Mouse (Mus musculus) spleen, adult 2 months (tissue): ENCODE measurements around the gene Cep250.

Experiments used
- CTCF ChIP-seq: fragments of 200-500 bp; IDR thresholded peaks from 2 replicates; pipeline ENCODE4 v1.5.1; 2011; ENCODE audit warnings: mild to moderate bottlenecking, inconsistent platforms; ENCODE audit not compliant: insufficient read depth, insufficient read length, insufficient replicate concordance; ENCODE audit errors: extremely low read depth
- POLR2A ChIP-seq: fragments of 200-500 bp; IDR thresholded peaks from 2 replicates; pipeline ENCODE4 v1.6.1; 2011; ENCODE audit warnings: low read depth, low read length, inconsistent platforms

- no peak for TF ChIP-seq CTCF
- no peak for TF ChIP-seq POLR2A
Measured at GRCm38 (mm10) chr2:155914684-155915083, 41.6 kb upstream of the Cep250 start.
